In genomic region chr6:21795072-21795407, GRCm38 (mm10) we compare ENCODE assay signal across 9 mouse cellular contexts. TPM values are rescaled to one million over a fixed set of nuclear protein-coding genes. Genes with fewer than 3 reads are reported as not detected.
A peak's percentile ranks its signal among the peaks of the same experiment; 100 is the strongest.
DNase-seq lines count a peak whose midpoint lies in the region; ATAC-seq and TF ChIP-seq lines count a peak whose summit lies in the region.
"Had no signal": no experiment of that assay in that cellular context is flagged by ENCODE, and none has a peak within 500 bp of the region (broad histone marks: within the 10 kb centered on the region; RNA-seq: fewer than 3 reads in every experiment).

No protein-coding gene starts in this region.

- no peak for TF ChIP-seq POLR2A in thymus, adult 2 months (IDR thresholded peaks at IDR 0.05; ENCODE audit: control insufficient read depth, extremely low read depth, insufficient read depth, low read length, poor library complexity)
- no peak for TF ChIP-seq POLR2A in kidney, adult 2 months (IDR thresholded peaks at IDR 0.05; ENCODE audit: low read depth, low read length)
- no peak for TF ChIP-seq POLR2A in limb, embryonic 14.5 days (IDR thresholded peaks at IDR 0.05; ENCODE audit: borderline replicate concordance, extremely low read depth, insufficient read depth, insufficient read length)

- intact Hi-C loops in gastrocnemius, adult 2 months (cut with DNase I): loop anchor here (2.0 to 5.0 kb wide), 3 partner anchors 57 to 302 kb away; partner anchors contain the start of genes Ing3 and Tspan12

- TF ChIP-seq CTCF in thymus, adult 2 months (IDR thresholded peaks at IDR 0.05; ENCODE audit: borderline replicate concordance, control insufficient read depth, extremely low read depth, insufficient read depth, low read length, poor library complexity): no peak
- peak; percentile 90 for TF ChIP-seq CTCF in gastrocnemius, adult 2 months (IDR thresholded peaks at IDR 0.05)
- TF ChIP-seq CTCF in kidney, adult 2 months (conservative IDR thresholded peaks at IDR 0.05; ENCODE audit: insufficient read depth, insufficient read length, low read depth, low read length): peak; percentile 36

- ATAC-seq in limb, embryonic 14.5 days (ENCODE audit: low FRiP score, low read depth): peak; percentile 41; the same call in 1 of the 2 replicates

- WGBS in thymus, adult 2 months: 9% methylated on average over 7 of the region's 7 CpGs
- WGBS in kidney, adult 2 months: under 1% methylated on average over 7 of the region's 7 CpGs
- WGBS in limb, embryonic 14.5 days: 5% methylated on average over 7 of the region's 7 CpGs

- H3K9me3 ChIP-seq in limb, embryonic 14.5 days (ENCODE audit: control insufficient read depth, low read length): no peaks in the 10 kb centered on the region
- H3K9me3 ChIP-seq: embryonic facial prominence, embryonic 13.5 days had no signal

- H3K36me3 ChIP-seq in thymus, adult 2 months (ENCODE audit: control insufficient read depth, insufficient read depth, low read length): no peaks in the 10 kb centered on the region
- H3K36me3 ChIP-seq in kidney, adult 2 months (ENCODE audit: control insufficient read depth, insufficient read depth, low read length): no peaks in the 10 kb centered on the region
- 0 out of 2 replicates have a peak, but pooled peaks cover 4% of the 10 kb centered on the region for H3K36me3 ChIP-seq in limb, embryonic 14.5 days (ENCODE audit: control insufficient read depth, insufficient read depth, low read length)
- H3K36me3 ChIP-seq: embryonic facial prominence, embryonic 13.5 days had no signal

- H3K4me1 ChIP-seq in thymus, adult 2 months (replicated peaks; ENCODE audit: control insufficient read depth, insufficient read depth, low read length): no peaks in the 10 kb centered on the region
- H3K4me1 ChIP-seq in kidney, adult 2 months (ENCODE audit: control insufficient read depth, insufficient read depth, low read length): no peaks in the 10 kb centered on the region
- H3K4me1 ChIP-seq in limb, embryonic 14.5 days (ENCODE audit: control insufficient read depth, insufficient read depth, low read length): no peaks in the 10 kb centered on the region
- H3K4me1 ChIP-seq: embryonic facial prominence, embryonic 13.5 days had no signal

- H3K27ac ChIP-seq in thymus, adult 2 months (ENCODE audit: control insufficient read depth, insufficient read depth, low read length): no peak overlapping the region
- H3K27ac ChIP-seq in gastrocnemius, adult 2 months: no peak overlapping the region
- no peak overlapping the region for H3K27ac ChIP-seq in kidney, adult 2 months (ENCODE audit: insufficient read depth, low read depth, low read length)
- no peak overlapping the region for H3K27ac ChIP-seq in limb, embryonic 14.5 days (replicated peaks; ENCODE audit: low read depth, low read length)
- H3K27ac ChIP-seq: embryonic facial prominence, embryonic 13.5 days had no signal

- no peak overlapping the region for H3K9ac ChIP-seq in limb, embryonic 14.5 days (ENCODE audit: low read depth, low read length, severe bottlenecking)
- H3K9ac ChIP-seq: embryonic facial prominence, embryonic 13.5 days had no signal

- H3K4me3 ChIP-seq in thymus, adult 2 months (ENCODE audit: control insufficient read depth, insufficient read depth, low read length): no peak overlapping the region
- no peak overlapping the region for H3K4me3 ChIP-seq in gastrocnemius, adult 2 months
- H3K4me3 ChIP-seq in kidney, adult 2 months (ENCODE audit: insufficient read depth, low read depth, low read length): no peak overlapping the region
- no peak overlapping the region for H3K4me3 ChIP-seq in limb, embryonic 14.5 days (replicated peaks; ENCODE audit: low read length)
- H3K4me3 ChIP-seq: embryonic facial prominence, embryonic 13.5 days had no signal

- no peak overlapping the region for H3K4me2 ChIP-seq in limb, embryonic 14.5 days (replicated peaks; ENCODE audit: low read depth, low read length, severe bottlenecking)
- H3K4me2 ChIP-seq: embryonic facial prominence, embryonic 13.5 days had no signal

- H3K27me3 ChIP-seq in thymus, adult 2 months (ENCODE audit: control insufficient read depth, insufficient read depth, low read length): no peaks in the 10 kb centered on the region
- no peaks in the 10 kb centered on the region for H3K27me3 ChIP-seq in kidney, adult 2 months (replicated peaks; ENCODE audit: control insufficient read depth, insufficient read depth, low read length)
- H3K27me3 ChIP-seq in limb, embryonic 14.5 days (ENCODE audit: control insufficient read depth, insufficient read depth, low read length): no peaks in the 10 kb centered on the region
- H3K27me3 ChIP-seq: embryonic facial prominence, embryonic 13.5 days had no signal

- DNase-seq in thymus, adult 2 months: peak; percentile 14
- no peak for DNase-seq in thymus, adult 18-20 months
- peak; percentile 41 for DNase-seq in cerebellum, adult 9-11 months
- peak; percentile 63 for DNase-seq in gastrocnemius, adult 2 months
- DNase-seq in kidney, adult 2 months: peak; percentile 72
- peak; percentile 63 for DNase-seq in limb, embryonic 14.5 days (ENCODE audit: low spot score)
- peak; percentile 34 for DNase-seq in naive thymus-derived CD4-positive, alpha-beta T cell, adult 2 months (ENCODE audit: low read depth)
- peak; percentile 30 for DNase-seq in thymus, postnatal 14 days

RNA-seq across cellular contexts. Expression of gene Tspan12, which starts 57.3 kb away (rescaled TPM):
- 2.0 and 3.0 TPM in 2 replicates for polyA plus RNA-seq in thymus, adult 2 months (2012; rRNA removed)
- 10 to 100 TPM in 1 of 2 experiments, 1 to 10 TPM in 1; 7.1 to 15.5 TPM for total RNA-seq in gastrocnemius, adult 2 months (2021)
- 17.2 and 21.7 TPM in 2 replicates for polyA plus RNA-seq in kidney, adult 2 months (2012; rRNA removed)
- polyA plus RNA-seq in limb, embryonic 14.5 days (2012; rRNA removed): 10.2 and 10.5 TPM in 2 replicates
- 34.0 and 39.6 TPM in 2 replicates for polyA plus RNA-seq in limb, embryonic 14.5 days (2014; fragmentation: Nextera tagmentation; extraction: Ambion mirVana)

Comparison
In these comparisons a context has a peak if more than half of its experiments do, and no peak if none do; other contexts are left out.
1. DNase-seq: peak in thymus, adult 2 months (single experiment), cerebellum, adult 9-11 months (single experiment), gastrocnemius, adult 2 months (single experiment), kidney, adult 2 months (single experiment), limb, embryonic 14.5 days (single experiment), naive thymus-derived CD4-positive, alpha-beta T cell, adult 2 months (single experiment) and thymus, postnatal 14 days (single experiment); none in thymus, adult 18-20 months (0 of 2).